Mouse (Mus musculus): ENCODE data around the gene Angel1. TPM values are rescaled to one million over a fixed set of nuclear protein-coding genes. Genes with fewer than 3 reads are reported as not detected.

The Angel1 gene
- polyA plus RNA-seq, 1 experiment: 0.92 TPM

GRCm38 (mm10) chr12:86692471-86693356 lies 33.5 kb downstream of the Angel1 start:
- H3K27me3 ChIP-seq (ENCODE audit: control insufficient read depth, insufficient read depth, insufficient read length): no peaks in the 10 kb centered on the region
- H3K79me2 ChIP-seq (ENCODE audit: control insufficient read depth, insufficient read depth): no peaks in the 10 kb centered on the region
- TF ChIP-seq MYOG (IDR thresholded peaks at IDR 0.05; ENCODE audit: control insufficient read depth, extremely low read depth, insufficient read length) (no peak), FOSL1 (IDR thresholded peaks at IDR 0.05; ENCODE audit: insufficient read depth, low read length, poor library complexity, severe bottlenecking) (no peak), MYOD1 (IDR thresholded peaks at IDR 0.05; ENCODE audit: control insufficient read depth, insufficient read length, low read depth) (no peak), CTCF (IDR thresholded peaks at IDR 0.05; ENCODE audit: control insufficient read depth, insufficient read depth, insufficient read length) (no peak), CEBPB (IDR thresholded peaks at IDR 0.05; ENCODE audit: low read depth) (no peak), USF1 (IDR thresholded peaks at IDR 0.05; ENCODE audit: low read depth) (no peak), MAX (IDR thresholded peaks at IDR 0.05) (no peak)
- no peaks in the 10 kb centered on the region for H3K36me3 ChIP-seq (ENCODE audit: control insufficient read depth, insufficient read depth)
- H3ac ChIP-seq (ENCODE audit: control insufficient read depth, insufficient read length, low read depth): no peak overlapping the region
- no peaks in the 10 kb centered on the region for H3K79me3 ChIP-seq (ENCODE audit: low read depth)
- H3K4me3 ChIP-seq (ENCODE audit: insufficient read depth, poor library complexity, severe bottlenecking): no peak overlapping the region

GRCm38 (mm10) chr12:86690700-86691485 lies 35.4 kb downstream of the Angel1 start:
- no peaks in the 10 kb centered on the region for H3K79me3 ChIP-seq (ENCODE audit: low read depth)
- H3K27me3 ChIP-seq (ENCODE audit: control insufficient read depth, insufficient read depth, insufficient read length): no peaks in the 10 kb centered on the region
- H3K36me3 ChIP-seq (ENCODE audit: control insufficient read depth, insufficient read depth): no peaks in the 10 kb centered on the region
- no peak overlapping the region for H3K4me3 ChIP-seq (ENCODE audit: insufficient read depth, poor library complexity, severe bottlenecking)
- no peaks in the 10 kb centered on the region for H3K79me2 ChIP-seq (ENCODE audit: control insufficient read depth, insufficient read depth)
- TF ChIP-seq FOSL1 (IDR thresholded peaks at IDR 0.05; ENCODE audit: insufficient read depth, low read length, poor library complexity, severe bottlenecking) (no peak), CTCF (IDR thresholded peaks at IDR 0.05; ENCODE audit: control insufficient read depth, insufficient read depth, insufficient read length) (no peak), USF1 (IDR thresholded peaks at IDR 0.05; ENCODE audit: low read depth) (no peak), CEBPB (IDR thresholded peaks at IDR 0.05; ENCODE audit: low read depth) (no peak), MYOD1 (IDR thresholded peaks at IDR 0.05; ENCODE audit: control insufficient read depth, insufficient read length, low read depth) (no peak), MYOG (IDR thresholded peaks at IDR 0.05; ENCODE audit: control insufficient read depth, extremely low read depth, insufficient read length) (no peak), MAX (IDR thresholded peaks at IDR 0.05) (no peak)
- H3ac ChIP-seq (ENCODE audit: control insufficient read depth, insufficient read length, low read depth): no peak overlapping the region

- no peaks in the 10 kb centered on the region for H3K36me3 ChIP-seq (ENCODE audit: control insufficient read depth, insufficient read depth)
- no peak overlapping the region for H3K4me3 ChIP-seq (ENCODE audit: insufficient read depth, poor library complexity, severe bottlenecking)
- H3K27me3 ChIP-seq (ENCODE audit: control insufficient read depth, insufficient read depth, insufficient read length): peaks cover 4% of the 10 kb centered on the region
- no peak overlapping the region for H3ac ChIP-seq (ENCODE audit: control insufficient read depth, insufficient read length, low read depth)
- no peaks in the 10 kb centered on the region for H3K79me2 ChIP-seq (ENCODE audit: control insufficient read depth, insufficient read depth)
- H3K79me3 ChIP-seq (ENCODE audit: low read depth): no peaks in the 10 kb centered on the region
- no peak for TF ChIP-seq CEBPB (IDR thresholded peaks at IDR 0.05; ENCODE audit: low read depth)
- TF ChIP-seq MYOG (IDR thresholded peaks at IDR 0.05; ENCODE audit: control insufficient read depth, extremely low read depth, insufficient read length): no peak
- no peak for TF ChIP-seq MAX (IDR thresholded peaks at IDR 0.05)
- TF ChIP-seq FOSL1 (IDR thresholded peaks at IDR 0.05; ENCODE audit: insufficient read depth, low read length, poor library complexity, severe bottlenecking): no peak
Observed at GRCm38 (mm10) chr12:86688917-86689316, 37.3 kb downstream of the Angel1 start.

GRCm38 (mm10) chr12:86687971-86688573 lies 38.2 kb downstream of the Angel1 start:
- Histone ChIP-seq H3K79me2 (ENCODE audit: control insufficient read depth, insufficient read depth) (no peaks in the 10 kb centered on the region), H3ac (ENCODE audit: control insufficient read depth, insufficient read length, low read depth) (no peak overlapping the region), H3K79me3 (ENCODE audit: low read depth) (no peaks in the 10 kb centered on the region), H3K4me3 (ENCODE audit: insufficient read depth, poor library complexity, severe bottlenecking) (no peak overlapping the region), H3K27me3 (ENCODE audit: control insufficient read depth, insufficient read depth, insufficient read length) (peaks cover 4% of the 10 kb centered on the region), H3K36me3 (ENCODE audit: control insufficient read depth, insufficient read depth) (no peaks in the 10 kb centered on the region)
- TF ChIP-seq MYOG (IDR thresholded peaks at IDR 0.05; ENCODE audit: control insufficient read depth, extremely low read depth, insufficient read length) (no peak), CTCF (IDR thresholded peaks at IDR 0.05; ENCODE audit: control insufficient read depth, insufficient read depth, insufficient read length) (no peak), CEBPB (IDR thresholded peaks at IDR 0.05; ENCODE audit: low read depth) (no peak), USF1 (IDR thresholded peaks at IDR 0.05; ENCODE audit: low read depth) (no peak), FOSL1 (IDR thresholded peaks at IDR 0.05; ENCODE audit: insufficient read depth, low read length, poor library complexity, severe bottlenecking) (no peak), MYOD1 (IDR thresholded peaks at IDR 0.05; ENCODE audit: control insufficient read depth, insufficient read length, low read depth) (no peak), MAX (IDR thresholded peaks at IDR 0.05) (no peak)

- no peak overlapping the region for H3K4me3 ChIP-seq (ENCODE audit: insufficient read depth, poor library complexity, severe bottlenecking)
- H3K27me3 ChIP-seq (ENCODE audit: control insufficient read depth, insufficient read depth, insufficient read length): peaks cover 4% of the 10 kb centered on the region
- no peak overlapping the region for H3ac ChIP-seq (ENCODE audit: control insufficient read depth, insufficient read length, low read depth)
- no peaks in the 10 kb centered on the region for H3K79me3 ChIP-seq (ENCODE audit: low read depth)
- no peaks in the 10 kb centered on the region for H3K36me3 ChIP-seq (ENCODE audit: control insufficient read depth, insufficient read depth)
- H3K79me2 ChIP-seq (ENCODE audit: control insufficient read depth, insufficient read depth): no peaks in the 10 kb centered on the region
- no peak for TF ChIP-seq CEBPB (IDR thresholded peaks at IDR 0.05; ENCODE audit: low read depth)
- no peak for TF ChIP-seq CTCF (IDR thresholded peaks at IDR 0.05; ENCODE audit: control insufficient read depth, insufficient read depth, insufficient read length)
- no peak for TF ChIP-seq FOSL1 (IDR thresholded peaks at IDR 0.05; ENCODE audit: insufficient read depth, low read length, poor library complexity, severe bottlenecking)
- no peak for TF ChIP-seq MYOD1 (IDR thresholded peaks at IDR 0.05; ENCODE audit: control insufficient read depth, insufficient read length, low read depth)
Observed at GRCm38 (mm10) chr12:86687445-86687955, 38.8 kb downstream of the Angel1 start.

Data from C2C12 (cell line).